Mouse (Mus musculus): ENCODE results near the gene Txn1. TPM values are rescaled to one million over a fixed set of nuclear protein-coding genes. Genes with fewer than 3 reads are reported as not detected.

Gene Txn1
- total RNA-seq (2023) = 10 to 100 TPM; 51.4 to 60.9 TPM

DNA sequence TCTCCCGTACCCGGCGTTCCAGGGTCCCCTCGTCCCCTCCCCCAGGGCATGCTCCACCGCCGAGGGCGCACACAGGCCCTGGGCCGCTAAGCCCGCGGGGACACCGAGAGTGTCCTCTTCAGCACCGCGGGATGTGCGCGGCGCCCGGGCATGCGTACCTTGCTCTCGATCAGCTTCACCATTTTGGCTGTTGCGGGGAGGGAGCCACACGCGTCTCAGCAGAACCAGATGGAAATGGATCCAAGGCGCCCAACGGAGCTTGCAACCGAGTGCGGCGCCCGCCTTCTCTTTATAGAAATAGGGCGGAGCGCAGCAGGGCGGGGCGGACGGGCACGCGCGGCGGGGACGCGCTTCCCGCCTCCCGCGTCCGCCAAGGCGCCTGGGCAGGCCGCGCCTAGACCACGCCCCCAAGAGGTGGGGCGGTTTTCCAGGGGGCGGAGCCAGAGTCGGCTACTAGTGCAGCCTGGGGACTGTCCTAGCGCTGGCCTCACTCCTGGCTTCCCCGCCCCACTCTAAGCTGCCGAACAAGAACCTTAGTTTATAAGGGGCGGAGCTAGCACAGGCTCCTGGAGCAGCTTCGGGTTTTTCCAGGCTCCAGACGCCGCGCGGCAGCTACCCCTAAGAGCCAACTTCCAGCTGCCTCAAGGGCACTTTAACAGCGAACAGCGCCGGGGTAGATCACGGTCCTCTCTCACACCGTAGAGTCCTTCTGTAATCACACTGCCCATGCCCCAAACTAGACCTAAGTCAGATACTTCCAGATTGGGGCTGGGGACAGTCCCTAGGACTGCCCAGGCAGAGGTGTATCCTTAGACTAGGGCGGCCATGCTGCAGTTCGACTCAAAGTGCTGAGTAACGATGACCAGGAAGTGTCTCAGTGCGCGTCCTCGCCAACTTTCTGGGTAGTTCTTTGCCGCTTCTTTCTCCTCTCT, at the start of gene Txn1:
Gene Txn1, minus strand, starts transcription at position 383 of the 932 bp plus-strand sequence.

DNA sequence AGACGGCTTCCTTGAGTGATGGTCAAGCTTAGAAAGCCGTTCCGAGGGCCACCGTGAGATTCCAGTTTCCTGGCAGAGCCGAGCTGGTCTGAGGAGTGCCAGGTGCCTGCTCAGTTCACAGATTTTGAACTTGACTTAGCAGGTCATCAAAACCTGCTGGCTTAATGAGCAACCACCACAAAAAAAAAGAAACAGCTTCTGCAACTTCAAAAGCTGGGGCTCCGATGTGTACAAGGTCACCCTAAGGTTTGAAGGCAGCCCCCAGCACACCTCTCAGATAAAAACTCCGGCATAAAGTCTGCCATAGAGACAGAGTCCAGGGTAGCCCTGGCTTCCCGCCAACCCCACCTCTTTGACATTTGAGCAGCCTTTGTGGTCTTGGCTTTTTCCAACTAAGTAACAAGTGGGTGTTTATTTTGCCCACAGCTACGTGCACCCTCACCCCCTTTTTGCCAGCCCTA, 40.0 kb downstream of the Txn1 start, which contains the start of gene D630039A03Rik:
Gene D630039A03Rik, minus strand, starts transcription at position 97 of the 461 bp plus-strand sequence.

Other genes starting within 250 kb of the Txn1 start
- 10 to 100 TPM; 50.9 to 54.6 TPM for gene Akap2, start 238.8 kb downstream of the Txn1 start, total RNA-seq (2023)
- gene D630039A03Rik, start 40.1 kb downstream of the Txn1 start, total RNA-seq (2023) = not detected
- gene Txndc8, start 52.7 kb upstream of the Txn1 start, total RNA-seq (2023) = not detected

All from B cell, adult 67 days (primary cell).